Mouse (Mus musculus): ENCODE data around the gene Pdzd2.
A peak's percentile ranks its signal among the peaks of the same experiment; 100 is the strongest.

Pdzd2 gene

DNA sequence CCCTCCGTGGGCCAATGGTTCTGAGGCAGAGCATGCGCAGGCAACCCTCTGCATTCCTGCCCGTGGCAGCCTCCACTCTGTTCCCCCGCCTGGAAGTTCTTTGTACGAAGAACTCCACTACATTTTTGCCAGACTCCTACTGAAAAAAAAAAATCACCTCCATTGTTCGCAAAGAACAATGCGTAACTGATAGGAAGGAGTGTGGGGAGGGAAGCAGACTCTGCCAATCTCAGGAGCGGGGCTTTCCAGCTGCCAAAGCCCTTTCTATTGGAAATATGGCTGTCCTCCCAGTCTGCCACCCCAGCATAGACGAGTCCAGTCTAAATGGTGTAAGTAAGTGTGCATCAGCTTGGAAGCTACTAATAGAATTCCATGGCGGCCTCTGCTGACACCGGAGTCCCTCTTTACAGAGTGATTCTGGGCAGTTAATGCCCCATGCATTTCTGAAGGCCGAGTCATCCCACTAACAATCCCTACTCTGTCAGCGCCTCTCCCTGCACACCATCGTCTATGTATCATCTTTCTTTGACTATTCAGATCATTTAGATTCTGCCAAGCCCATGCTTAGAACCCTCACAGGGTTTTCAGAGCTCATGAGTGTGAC is 221.3 kb downstream of the Pdzd2 start:
- peak; percentile 22 to 36 for DNase-seq

DNA sequence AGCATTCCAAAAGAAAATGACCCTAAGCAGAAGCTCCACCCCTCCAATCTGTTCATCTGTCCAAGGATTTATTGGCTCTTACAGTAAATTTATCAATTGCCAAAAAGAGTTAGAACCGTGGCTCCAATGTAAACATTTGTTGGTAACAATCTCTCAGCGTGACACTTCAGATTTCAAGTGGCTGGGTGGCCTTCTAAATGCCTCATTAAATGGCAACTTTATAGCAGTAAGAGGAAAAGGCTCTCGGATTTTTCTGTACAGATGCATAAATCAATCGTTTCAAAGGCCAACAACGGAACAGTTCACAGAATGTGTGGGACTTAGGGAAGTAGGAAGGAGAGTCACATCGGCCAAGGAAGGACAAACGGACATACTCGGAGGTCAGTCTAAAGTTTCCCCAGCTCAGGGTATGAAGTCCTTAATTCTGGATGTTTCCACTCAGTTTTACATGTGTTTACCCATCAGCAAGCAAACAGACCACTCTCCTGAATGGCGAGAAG is 222.4 kb downstream of the Pdzd2 start:
- DNase-seq = no peak

GRCm38 (mm10) chr15:12515272-12515844 is 224.4 kb downstream of the Pdzd2 start:
- no peak for DNase-seq

- no peak for DNase-seq
Measured at GRCm38 (mm10) chr15:12513526-12513925, 226.2 kb downstream of the Pdzd2 start.

GRCm38 (mm10) chr15:12508765-12509377 is 230.9 kb downstream of the Pdzd2 start:
- no peak for DNase-seq

- DNase-seq = no peak
Measured at GRCm38 (mm10) chr15:12507523-12507922, 232.2 kb downstream of the Pdzd2 start.

DNA sequence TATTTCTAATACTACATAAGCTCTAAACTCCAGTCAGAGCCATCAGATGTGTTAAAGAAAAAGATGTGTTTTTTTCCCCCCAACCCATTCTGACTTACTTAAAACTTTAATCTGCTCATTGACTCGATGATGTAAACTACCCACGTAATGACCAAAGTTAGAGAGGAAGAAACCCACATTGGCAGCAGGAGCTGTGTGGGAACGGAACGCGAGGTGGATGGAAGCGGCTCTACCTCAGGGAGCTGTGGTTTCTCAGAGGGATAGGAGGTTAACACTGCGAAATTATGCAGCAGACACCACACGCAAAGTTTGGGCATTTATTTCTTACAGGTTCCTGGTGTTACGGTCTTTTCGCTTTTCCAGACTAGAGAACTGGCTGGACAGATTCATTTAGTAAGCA is 233.2 kb downstream of the Pdzd2 start:
- no peak for DNase-seq

DNA sequence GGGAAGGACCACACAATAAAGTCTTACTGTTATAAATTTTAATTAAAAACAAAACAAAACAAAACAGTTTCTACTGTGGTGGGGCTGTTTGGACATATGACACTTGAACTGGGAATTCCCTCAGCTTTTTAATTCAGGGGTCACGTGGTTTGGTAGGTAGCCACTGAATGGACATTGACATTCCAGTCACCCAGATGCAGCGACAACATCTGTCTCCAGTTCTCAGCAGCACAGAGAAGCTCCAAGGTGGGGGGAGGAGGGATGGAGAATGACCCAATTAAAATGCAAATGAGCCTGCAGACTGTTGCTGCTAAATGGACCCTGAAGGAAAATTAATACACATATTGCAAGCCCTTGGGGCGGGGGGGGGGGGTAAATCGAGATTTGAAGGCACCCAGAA is 233.6 kb downstream of the Pdzd2 start:
- DNase-seq = no peak

DNA sequence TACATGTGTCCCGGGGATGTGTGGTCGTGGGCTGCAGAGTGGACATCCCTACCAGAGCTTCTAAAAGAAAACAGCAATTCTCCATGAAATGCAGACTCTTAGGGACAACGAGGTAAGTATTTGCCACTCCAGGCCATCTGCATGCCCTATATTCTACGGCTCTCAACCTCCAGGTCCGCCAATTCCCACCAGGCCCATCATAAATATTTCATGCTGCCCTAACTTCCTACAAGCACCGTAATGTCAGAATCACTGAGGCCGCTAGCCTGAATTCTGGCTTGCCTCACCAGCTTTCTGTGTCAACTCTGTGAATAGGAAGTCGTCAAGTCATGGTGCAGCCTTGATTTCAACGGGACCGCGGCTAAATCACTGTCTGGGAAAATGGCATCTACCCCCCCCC is 234.2 kb downstream of the Pdzd2 start:
- DNase-seq = no peak

DNA sequence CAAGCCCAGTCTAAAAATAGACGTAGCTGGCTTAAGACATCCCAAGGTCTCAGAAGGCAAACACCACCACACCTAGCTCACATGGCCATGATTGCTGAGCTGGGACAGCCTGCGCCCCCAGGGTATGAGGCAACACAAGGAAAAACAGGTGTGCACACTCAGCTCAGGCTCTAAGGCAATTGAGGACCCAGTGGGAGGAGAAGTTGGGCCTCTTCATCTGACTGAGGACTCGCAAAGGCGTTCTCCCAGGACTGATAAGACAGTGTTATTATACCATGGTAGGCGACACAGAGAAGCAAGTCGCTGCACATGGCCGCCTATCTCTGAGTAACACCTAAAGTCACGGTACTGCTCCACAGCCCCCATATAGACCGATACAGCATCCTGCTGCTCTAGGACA is 235.8 kb downstream of the Pdzd2 start:
- DNase-seq = peak in 1 of 2 experiments; percentile 35

DNA sequence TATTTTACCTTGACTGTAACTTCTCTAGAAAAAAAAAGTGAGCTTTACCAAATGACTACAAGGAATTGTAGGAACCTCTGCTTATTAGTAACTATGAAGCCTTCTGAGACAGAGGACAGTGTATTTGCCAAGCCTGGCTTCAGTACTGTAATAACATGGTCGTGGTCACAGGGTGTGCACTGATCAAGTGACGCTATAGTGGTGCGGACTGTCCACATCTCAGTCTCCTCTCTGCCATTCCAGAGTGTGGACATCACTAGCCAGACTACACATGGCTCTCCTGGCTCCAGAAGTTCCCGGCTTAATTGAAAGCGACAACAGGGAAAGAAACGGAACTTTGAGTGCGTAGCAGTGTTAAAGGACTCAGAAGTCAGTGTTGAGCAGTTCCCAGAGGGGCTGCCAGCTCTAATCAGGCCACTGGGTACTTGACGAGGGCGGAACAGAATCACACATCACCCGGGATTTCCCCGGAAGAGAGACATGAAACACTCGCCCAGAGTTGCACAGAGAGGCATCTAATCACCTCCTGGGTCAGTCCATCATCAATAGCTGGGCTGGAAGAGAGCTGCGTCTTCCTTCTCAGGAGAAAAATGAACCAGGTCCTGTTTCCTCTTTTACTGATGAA is 237.7 kb downstream of the Pdzd2 start:
- DNase-seq = no peak

DNA sequence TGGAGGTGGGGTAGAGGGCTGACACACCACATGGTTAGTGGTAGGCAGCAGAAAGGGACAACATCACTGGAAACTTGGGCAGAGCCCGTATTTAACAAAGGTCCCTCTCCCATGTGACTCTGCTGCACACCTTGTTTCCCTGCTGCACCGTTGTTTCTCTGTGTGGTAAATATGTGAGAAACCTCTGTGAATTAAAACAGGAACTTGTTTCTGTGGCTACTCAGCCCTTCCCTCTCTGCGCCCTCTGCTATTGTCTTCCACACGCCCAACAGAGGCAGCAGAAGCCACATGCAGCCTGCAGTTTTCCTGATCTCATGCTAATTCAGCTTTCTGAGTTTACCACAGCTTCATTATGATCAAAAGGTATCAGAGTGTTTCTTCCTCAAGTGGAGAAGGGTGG is 239.1 kb downstream of the Pdzd2 start:
- DNase-seq = no peak

- DNase-seq = no peak
Measured at GRCm38 (mm10) chr15:12494084-12494483, 245.6 kb downstream of the Pdzd2 start.

DNA sequence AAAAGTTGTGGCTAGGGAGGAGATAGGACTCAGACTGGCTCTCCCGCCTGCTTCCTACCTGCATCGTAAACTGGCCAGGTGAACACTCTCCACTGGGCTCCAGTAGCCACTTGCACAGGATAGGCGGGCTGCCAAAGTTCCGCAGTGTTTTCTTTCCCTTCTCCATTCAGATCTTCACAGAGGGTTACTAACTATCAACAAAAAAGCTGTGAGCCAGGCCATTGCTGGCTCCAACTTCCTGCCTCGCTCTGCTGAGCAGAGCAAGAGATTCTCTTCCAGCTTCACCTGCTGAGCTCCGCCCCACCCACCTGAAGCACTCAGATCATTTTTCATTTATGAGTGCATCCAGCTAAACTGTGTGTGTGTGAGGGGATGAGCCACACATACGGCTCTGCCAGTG is 246.5 kb downstream of the Pdzd2 start:
- DNase-seq = peak; percentile 26 to 57

- peak; percentile 56 to 59 for DNase-seq
Measured at GRCm38 (mm10) chr15:12490969-12491368, 248.8 kb downstream of the Pdzd2 start.

DNA sequence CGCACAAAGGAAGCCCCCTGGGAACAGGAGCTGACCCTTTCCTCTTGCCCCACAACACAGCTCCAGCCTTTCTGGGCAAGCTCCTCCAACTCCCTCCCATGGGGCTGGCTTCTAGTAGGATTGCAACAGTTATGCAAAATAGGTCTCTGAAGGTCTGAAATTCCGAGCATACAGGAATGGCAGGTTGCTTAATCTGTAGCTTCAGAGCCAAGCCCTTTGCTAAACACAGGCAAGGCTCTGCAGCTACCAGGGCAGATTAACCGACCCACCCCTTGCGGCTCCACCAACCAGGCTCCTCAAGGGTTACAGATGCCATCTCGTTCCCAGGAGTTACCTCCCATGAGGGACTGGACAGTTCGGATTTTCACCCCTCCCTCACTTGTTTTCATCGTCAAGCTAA is 249.2 kb downstream of the Pdzd2 start:
- DNase-seq = peak; percentile 48 to 62

DNA sequence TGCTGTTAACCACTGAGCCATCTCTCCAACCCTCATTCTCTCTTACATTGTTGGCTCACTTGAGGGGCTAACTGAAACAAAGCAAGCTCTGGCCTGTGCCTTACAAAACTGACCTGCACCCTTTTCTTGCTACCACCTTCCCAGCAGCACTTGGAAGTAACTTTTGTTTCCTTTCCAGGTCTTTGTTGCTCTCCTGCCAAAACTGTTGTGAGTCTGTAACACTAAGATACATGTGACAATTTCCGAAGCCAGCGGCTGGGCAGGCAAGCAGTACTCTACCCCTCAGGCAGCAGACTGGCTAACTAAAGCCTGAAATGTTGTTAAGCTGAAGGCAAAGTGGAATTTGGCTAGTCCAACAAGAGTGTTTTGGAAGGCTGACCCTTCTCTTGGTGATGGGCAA is 251.4 kb downstream of the Pdzd2 start:
- no peak for DNase-seq

- no peak for DNase-seq
Measured at GRCm38 (mm10) chr15:12481261-12481660, 258.5 kb downstream of the Pdzd2 start.

GRCm38 (mm10) chr15:12480369-12480768 is 259.4 kb downstream of the Pdzd2 start:
- DNase-seq = no peak

- peak in 1 of 2 experiments; percentile 31 for DNase-seq
Measured at GRCm38 (mm10) chr15:12479326-12479725, 260.4 kb downstream of the Pdzd2 start.

GRCm38 (mm10) chr15:12473596-12473995 is 266.1 kb downstream of the Pdzd2 start:
- no peak for DNase-seq

GRCm38 (mm10) chr15:12472646-12473045 is 267.1 kb downstream of the Pdzd2 start:
- no peak for DNase-seq

DNA sequence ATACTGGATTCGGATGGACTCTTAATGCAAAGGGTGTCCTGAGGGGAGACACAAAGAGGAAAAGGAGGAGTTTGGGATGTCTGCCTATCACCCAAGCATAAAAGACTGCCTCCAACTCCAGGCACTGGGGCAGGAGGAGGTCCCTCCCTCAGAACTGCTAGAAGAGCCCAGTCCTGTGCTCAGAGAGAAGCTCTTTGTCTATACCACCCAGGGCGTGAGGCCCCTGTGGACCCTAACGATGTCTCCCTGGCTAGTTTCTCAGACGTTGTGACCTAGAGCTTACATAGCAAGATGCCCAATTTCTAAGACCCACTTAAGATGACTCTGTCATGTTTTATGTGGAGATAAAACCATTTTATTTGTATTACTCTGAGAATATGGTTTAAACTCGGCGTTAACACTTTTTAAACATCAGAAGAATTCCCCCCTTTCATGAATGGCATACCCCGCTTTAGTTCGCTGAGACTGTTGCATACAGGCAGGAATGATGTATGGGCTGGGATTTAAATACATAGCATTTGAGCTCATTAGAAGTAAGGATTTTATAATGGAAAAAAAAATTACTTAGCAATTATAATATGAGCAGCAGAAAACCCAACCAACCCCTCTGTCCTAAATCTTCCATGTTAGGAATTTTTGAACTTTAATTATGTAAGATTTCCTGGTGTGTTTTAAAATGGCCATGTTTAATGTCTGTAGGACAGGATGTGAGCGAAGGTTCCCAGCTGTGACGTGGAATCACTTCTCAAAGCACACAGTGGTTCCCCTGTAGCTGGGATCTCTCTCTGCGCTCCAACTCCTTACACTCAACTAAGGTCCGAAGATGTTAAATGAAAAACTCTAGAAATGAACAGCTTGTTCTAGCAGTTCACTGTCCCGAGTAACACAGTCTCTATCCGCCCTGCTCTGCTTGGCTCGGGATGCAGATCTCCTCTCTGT is 268.6 kb downstream of the Pdzd2 start:
- DNase-seq = peak in 1 of 2 experiments; percentile 28

Measured in lung, postnatal 4 days (tissue).